Mouse (Mus musculus) frontal cortex, postnatal 10 days (tissue): Measurements from ENCODE around the gene Xk.
A peak's percentile ranks its signal among the peaks of the same experiment; 100 is the strongest.
"Not testable (repeated sequence)": the region's sequence is repeated elsewhere in the genome, so short reads cannot be mapped to it uniquely, and the experiment has no call there.

Source experiments
- DNase-seq, 2 experiments: peaks; one replicate each; pipeline ENCODE4 v3.0.0; 2022; ENCODE audit warnings: low spot score in 2 of 2, mixed read lengths in 1 of 2

Xk gene

GRCm38 (mm10) chrX:9272460-9273361 is at the start of gene Xk:
TSS of gene Xk (plus strand) at chrX:9272756.
- peak; percentile 9 to 25 for DNase-seq

GRCm38 (mm10) chrX:9227105-9227504 is 45.5 kb upstream of the Xk start:
- DNase-seq = no peak

- no peak for DNase-seq
These were observed 31.6 kb upstream of the Xk start for GRCm38 (mm10) chrX:9240737-9241591.

- peak in 1 of 2 experiments; percentile 13 for DNase-seq
These were observed 29.1 kb upstream of the Xk start for GRCm38 (mm10) chrX:9243381-9243864.

- no peak for DNase-seq
These were observed 27.8 kb upstream of the Xk start for GRCm38 (mm10) chrX:9244603-9245336.

GRCm38 (mm10) chrX:9248911-9249310 is 23.6 kb upstream of the Xk start:
- DNase-seq = no peak

- no peak for DNase-seq
These were observed 18.6 kb upstream of the Xk start for GRCm38 (mm10) chrX:9253990-9254389.

GRCm38 (mm10) chrX:9254901-9255300 is 17.7 kb upstream of the Xk start:
- DNase-seq = no peak

- no peak for DNase-seq
These were observed 15.8 kb upstream of the Xk start, which contains the start of gene Gm14862 for GRCm38 (mm10) chrX:9256766-9257165. TSS of gene Gm14862 (minus strand) at chrX:9256899.

- DNase-seq = no peak
These were observed 14.7 kb upstream of the Xk start for GRCm38 (mm10) chrX:9257831-9258230.

- DNase-seq = no peak
These were observed 13.3 kb upstream of the Xk start for GRCm38 (mm10) chrX:9259267-9259666.

- no peak for DNase-seq
These were observed 1.4 kb upstream of the Xk start for GRCm38 (mm10) chrX:9271112-9271511.

- no peak for DNase-seq
These were observed 553 bp upstream of the Xk start for GRCm38 (mm10) chrX:9271947-9272459.

- DNase-seq = no peak
These were observed 934 bp downstream of the Xk start for GRCm38 (mm10) chrX:9273377-9274002.

GRCm38 (mm10) chrX:9274321-9274720 is 1.8 kb downstream of the Xk start:
- DNase-seq = no peak

- not testable (repeated sequence) for DNase-seq
These were observed 10.9 kb downstream of the Xk start, which contains the start of gene H2al1m for GRCm38 (mm10) chrX:9283464-9283863. TSS of gene H2al1m (plus strand) at chrX:9283764.

- not testable (repeated sequence) for DNase-seq
These were observed 20.7 kb downstream of the Xk start for GRCm38 (mm10) chrX:9293140-9293829.

GRCm38 (mm10) chrX:9298413-9298864 is 25.9 kb downstream of the Xk start:
- no peak for DNase-seq

GRCm38 (mm10) chrX:9302791-9303190 is 30.2 kb downstream of the Xk start:
- no peak for DNase-seq

- DNase-seq = no peak
These were observed 30.9 kb downstream of the Xk start for GRCm38 (mm10) chrX:9303455-9303854.
